Mouse (Mus musculus) adrenal gland, postnatal 4 days (tissue): ENCODE measurements around the gene Nol11. TPM values are rescaled to one million over a fixed set of nuclear protein-coding genes. Genes with fewer than 3 reads are reported as not detected.

Experiments
- DNase-seq, 2 experiments: peaks; one replicate each; pipeline ENCODE4 v3.0.0; 2021 to 2022; ENCODE audit warnings: low spot score in 2 of 2, mixed read lengths in 2 of 2
- long read RNA-seq, 2 experiments: library from polyadenylated mRNA; stranded (forward); transcript quantifications; one replicate each; pipeline ENCODE4 v2.0.0; 2021
- total RNA-seq, 2 experiments: library from RNA; stranded (reverse); gene quantifications; 2 replicates each; pipeline ENCODE4 v1.2.3; 2021

The Nol11 gene
- 10 to 100 TPM; 27.0 to 27.3 TPM for total RNA-seq
- long read RNA-seq, experiment 1, transcript Nol11-201 (18 exons, 3,158 nt), result major isoform, 22 of 31 reads
- long read RNA-seq, experiment 1, partial matches to known transcripts, result 4 of 31 reads
- long read RNA-seq, experiment 1, other reads (novel, unspliced or antisense), result 2 of 31 reads
- long read RNA-seq, experiment 2, transcript Nol11-201 (18 exons, 3,158 nt), result major isoform, 38 of 57 reads
- long read RNA-seq, experiment 2, transcript Nol11-202 (18 exons, 3,098 nt), result minor isoform, 8 of 57 reads
- long read RNA-seq, experiment 2, partial matches to known transcripts, result 5 of 57 reads
- long read RNA-seq, experiment 2, other reads (novel, unspliced or antisense), result 6 of 57 reads

- DNase-seq, result peak; percentile 94 to 98
These were observed at the start of gene Nol11 for GRCm38 (mm10) chr11:107188565-107189552. Gene Nol11, minus strand, starts transcription at chr11:107189381.

- no peak for DNase-seq
These were observed 49.3 kb upstream of the Nol11 start for GRCm38 (mm10) chr11:107238506-107238905.

- no peak for DNase-seq
These were observed 48.4 kb upstream of the Nol11 start for GRCm38 (mm10) chr11:107237532-107237931.

GRCm38 (mm10) chr11:107233252-107233890 is 44.2 kb upstream of the Nol11 start:
- DNase-seq, result no peak

- DNase-seq, result no peak
These were observed 40.9 kb upstream of the Nol11 start for GRCm38 (mm10) chr11:107230128-107230527.

- no peak for DNase-seq
These were observed 37.2 kb upstream of the Nol11 start for GRCm38 (mm10) chr11:107226431-107226830.

GRCm38 (mm10) chr11:107226013-107226412 is 36.8 kb upstream of the Nol11 start:
- DNase-seq, result no peak

- no peak for DNase-seq
These were observed 36.1 kb upstream of the Nol11 start for GRCm38 (mm10) chr11:107225301-107225700.

GRCm38 (mm10) chr11:107223667-107224214 is 34.6 kb upstream of the Nol11 start:
- DNase-seq, result no peak

- DNase-seq, result no peak
These were observed 34.0 kb upstream of the Nol11 start for GRCm38 (mm10) chr11:107223169-107223561.

GRCm38 (mm10) chr11:107222531-107223168 is 33.5 kb upstream of the Nol11 start:
- no peak for DNase-seq

- DNase-seq, result no peak
These were observed 25.9 kb upstream of the Nol11 start for GRCm38 (mm10) chr11:107215111-107215510.

GRCm38 (mm10) chr11:107213745-107214144 is 24.6 kb upstream of the Nol11 start:
- no peak for DNase-seq

- DNase-seq, result no peak
These were observed 20.6 kb upstream of the Nol11 start for GRCm38 (mm10) chr11:107209818-107210217.

- DNase-seq, result no peak
These were observed 12.6 kb upstream of the Nol11 start for GRCm38 (mm10) chr11:107201773-107202172.

GRCm38 (mm10) chr11:107199281-107199680 is 10.1 kb upstream of the Nol11 start:
- DNase-seq, result no peak

GRCm38 (mm10) chr11:107195334-107195733 is 6.2 kb upstream of the Nol11 start:
- DNase-seq, result no peak

GRCm38 (mm10) chr11:107190376-107190775 is 1.2 kb upstream of the Nol11 start:
- DNase-seq, result no peak

GRCm38 (mm10) chr11:107183777-107184176 is 5.4 kb downstream of the Nol11 start:
- DNase-seq, result no peak

- no peak for DNase-seq
These were observed 28.0 kb downstream of the Nol11 start for GRCm38 (mm10) chr11:107161215-107161614.

- DNase-seq, result no peak
These were observed 30.1 kb downstream of the Nol11 start for GRCm38 (mm10) chr11:107159034-107159433.
